ENCODE assay signal across 7 mouse cellular contexts in genomic region chrX:155262235-155262914, GRCm38 (mm10). TPM values are rescaled to one million over a fixed set of nuclear protein-coding genes. Genes with fewer than 3 reads are reported as not detected.
DNase-seq lines count a peak whose midpoint lies in the region; ATAC-seq and TF ChIP-seq lines count a peak whose summit lies in the region.

TSS of gene Acot9 (plus strand) at chrX:155262443.

- intact Hi-C loops in left cerebral cortex, postnatal 4 days (cut with DNase I) = no loop called here

- H3K9me3 ChIP-seq in embryonic facial prominence, embryonic 10.5 days = no peaks in the 10 kb centered on the region
- H3K9me3 ChIP-seq in intestine, postnatal 0 days (ENCODE audit: control insufficient read depth) = no peaks in the 10 kb centered on the region
- no peaks in the 10 kb centered on the region for H3K9me3 ChIP-seq in midbrain, embryonic 12.5 days

- H3K4me1 ChIP-seq in embryonic facial prominence, embryonic 10.5 days = no peaks in the 10 kb centered on the region
- no peaks in the 10 kb centered on the region for H3K4me1 ChIP-seq in intestine, postnatal 0 days (replicated peaks; ENCODE audit: control insufficient read depth, insufficient read depth, low read length)
- H3K4me1 ChIP-seq in midbrain, embryonic 12.5 days = no peaks in the 10 kb centered on the region
- no peaks in the 10 kb centered on the region for H3K4me1 ChIP-seq in small intestine, adult 2 months (ENCODE audit: control insufficient read depth, insufficient read depth, insufficient read length, low read length)

- WGBS in embryonic facial prominence, embryonic 10.5 days = 15% methylated on average over 37 of the region's 37 CpGs
- WGBS in intestine, postnatal 0 days = 28% methylated on average over 34 of the region's 37 CpGs
- whole genome bisulfite sequencing in midbrain, embryonic 12.5 days = 25% methylated on average over 37 of the region's 37 CpGs
- WGBS in small intestine, adult 2 months = 8% methylated on average over 36 of the region's 37 CpGs

- TF ChIP-seq CTCF in intestine, postnatal 0 days (IDR thresholded peaks at IDR 0.05; ENCODE audit: low read depth) = peak; percentile 76
- TF ChIP-seq CTCF in small intestine, adult 2 months (IDR thresholded peaks at IDR 0.05; ENCODE audit: extremely low read depth, insufficient read length, insufficient replicate concordance, low read depth, low read length) = peak; percentile 57; the same call in 1 of the 2 replicates

- peak within 1 kb of the TSS; percentile 63 for H3K4me3 ChIP-seq in embryonic facial prominence, embryonic 10.5 days
- H3K4me3 ChIP-seq in intestine, postnatal 0 days (ENCODE audit: low read depth, low read length) = peak within 1 kb of the TSS; percentile 61
- H3K4me3 ChIP-seq in midbrain, embryonic 12.5 days = peak within 1 kb of the TSS; percentile 49
- H3K4me3 ChIP-seq in small intestine, adult 2 months (ENCODE audit: low read depth, low read length) = peak within 1 kb of the TSS; percentile 97

- no peaks in the 10 kb centered on the region for H3K27me3 ChIP-seq in embryonic facial prominence, embryonic 10.5 days (replicated peaks; ENCODE audit: low read depth, poor library complexity, severe bottlenecking)
- H3K27me3 ChIP-seq in intestine, postnatal 0 days (replicated peaks; ENCODE audit: control insufficient read depth, insufficient read depth, low read length) = no peaks in the 10 kb centered on the region
- H3K27me3 ChIP-seq in midbrain, embryonic 12.5 days = no peaks in the 10 kb centered on the region
- H3K27me3 ChIP-seq in small intestine, adult 2 months (ENCODE audit: control insufficient read depth, insufficient read depth, low read length) = no peaks in the 10 kb centered on the region

- peak within 1 kb of the TSS; percentile 71 for H3K27ac ChIP-seq in embryonic facial prominence, embryonic 10.5 days (replicated peaks)
- H3K27ac ChIP-seq in intestine, postnatal 0 days (ENCODE audit: low read depth, low read length) = peak within 1 kb of the TSS; percentile 71
- no peak within 1 kb of the TSS for H3K27ac ChIP-seq in midbrain, embryonic 12.5 days (replicated peaks)
- peak within 1 kb of the TSS; percentile 68 for H3K27ac ChIP-seq in small intestine, adult 2 months (ENCODE audit: insufficient read depth, low read depth, low read length)

- peak; percentile 90 for DNase-seq in adrenal gland, postnatal 10 days
- DNase-seq in embryonic facial prominence, embryonic 10.5 days (ENCODE audit: low spot score) = peak; percentile 86
- no peak for DNase-seq in gonadal fat pad, adult 2 months (ENCODE audit: low read depth)
- peak; percentile 85 for DNase-seq in left cerebral cortex, postnatal 4 days

- no peaks in the 10 kb centered on the region for H3K36me3 ChIP-seq in embryonic facial prominence, embryonic 10.5 days (replicated peaks)
- no peaks in the 10 kb centered on the region for H3K36me3 ChIP-seq in intestine, postnatal 0 days (ENCODE audit: control insufficient read depth, insufficient read depth)
- H3K36me3 ChIP-seq in midbrain, embryonic 12.5 days = no peaks in the 10 kb centered on the region
- no peaks in the 10 kb centered on the region for H3K36me3 ChIP-seq in small intestine, adult 2 months (ENCODE audit: control insufficient read depth, insufficient read depth, low read length)

- peak; percentile 77 for TF ChIP-seq POLR2A in small intestine, adult 2 months (IDR thresholded peaks at IDR 0.05; ENCODE audit: low read depth, low read length)

- H3K9ac ChIP-seq in intestine, postnatal 0 days (ENCODE audit: low read depth, low read length) = peak within 1 kb of the TSS; percentile 70
- H3K9ac ChIP-seq in midbrain, embryonic 12.5 days (replicated peaks) = 0 out of 2 replicates have a peak within 1 kb of the TSS, but pooled peaks have one; percentile 31

- H3K4me2 ChIP-seq in intestine, postnatal 0 days (replicated peaks; ENCODE audit: low read depth) = peak within 1 kb of the TSS; percentile 63
- H3K4me2 ChIP-seq in midbrain, embryonic 12.5 days (replicated peaks) = peak within 1 kb of the TSS; percentile 55

- peak; percentile 98 for ATAC-seq in intestine, postnatal 0 days
- ATAC-seq in midbrain, embryonic 12.5 days (ENCODE audit: low FRiP score, low read depth) = peak; percentile 99

RNA-seq across cellular contexts. Expression of gene Acot9, which starts in this region (rescaled TPM):
- total RNA-seq in adrenal gland, postnatal 10 days (2021) = 10 to 100 TPM; 49.6 to 50.1 TPM
- polyA plus RNA-seq in embryonic facial prominence, embryonic 10.5 days (2016; fragmentation: Nextera tagmentation; extraction: Ambion mirVana) = 17.1 and 18.7 TPM in 2 replicates
- polyA plus RNA-seq in gonadal fat pad, adult 2 months (2012; rRNA removed) = 44.2 and 54.5 TPM in 2 replicates
- 26.2 and 26.3 TPM in 2 replicates for polyA plus RNA-seq in intestine, postnatal 0 days (2015; fragmentation: Nextera tagmentation; extraction: Ambion mirVana)
- total RNA-seq in left cerebral cortex, postnatal 4 days (2021) = 10 to 100 TPM; 37.9 to 43.7 TPM
- polyA plus RNA-seq in midbrain, embryonic 12.5 days (2016; fragmentation: Nextera tagmentation; extraction: Ambion mirVana) = 20.7 and 23.1 TPM in 2 replicates
- polyA plus RNA-seq in small intestine, adult 2 months (2012; rRNA removed) = 6.3 and 8.0 TPM in 2 replicates
